Mouse (Mus musculus): ENCODE measurements around the gene Ccdc173. TPM values are rescaled to one million over a fixed set of nuclear protein-coding genes. Genes with fewer than 3 reads are reported as not detected.

The Ccdc173 gene
- total RNA-seq (2014; rRNA removed) (1.3 and 2.8 TPM in 2 replicates), polyA plus RNA-seq (2015; fragmentation: Nextera tagmentation; extraction: Ambion mirVana) (1.2 and 1.4 TPM in 2 replicates)

DNA sequence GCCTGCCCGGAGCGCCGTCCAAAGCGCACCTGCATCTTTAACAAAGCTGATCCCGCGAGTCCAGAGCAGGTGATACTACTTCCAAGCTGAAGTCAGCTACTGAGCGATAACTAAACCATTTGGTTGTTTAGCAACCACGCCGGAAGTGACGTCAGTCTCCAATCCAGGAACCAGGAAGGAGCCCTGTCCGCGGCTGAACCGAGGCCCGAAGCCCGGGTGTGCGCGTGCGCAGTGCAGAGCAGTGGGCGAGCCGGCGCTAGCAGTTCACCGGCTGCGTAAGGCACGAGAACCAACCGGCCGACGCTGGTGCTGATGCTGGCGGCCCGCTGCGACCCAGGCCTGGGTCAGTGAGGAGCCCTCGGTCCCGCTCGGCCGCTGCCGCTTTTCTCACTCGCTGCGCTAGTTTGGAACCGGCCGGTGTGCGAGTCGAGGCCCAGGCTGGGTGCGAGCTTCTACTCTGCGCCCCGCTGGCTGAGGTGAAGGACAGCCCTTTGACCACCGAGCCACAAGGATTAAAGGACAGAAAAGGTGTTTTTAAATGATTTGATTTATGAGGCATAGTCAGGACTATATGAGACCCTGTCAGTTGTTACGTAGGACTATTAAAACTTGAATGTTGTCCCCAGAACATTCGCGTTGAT is at the start of gene Ccdc173, which contains the start of gene Phospho2:
TSS of gene Ccdc173 (minus strand) at position 147 of the 641 bp plus-strand sequence.
TSS of gene Phospho2 (plus strand) at position 195 of the 641 bp plus-strand sequence.
- WGBS = 3% methylated on average over 48 of the region's 48 CpGs
- TF ChIP-seq CTCF (IDR thresholded peaks at IDR 0.05; ENCODE audit: low read depth) = no peak

GRCm38 (mm10) chr2:69838707-69839106 is 49.3 kb upstream of the Ccdc173 start:
- H3K27me3 ChIP-seq (ENCODE audit: insufficient read depth, low read length) = no peaks in the 10 kb centered on the region
- no peak for TF ChIP-seq CTCF (IDR thresholded peaks at IDR 0.05; ENCODE audit: low read depth)
- no peak overlapping the region for H3K4me3 ChIP-seq (ENCODE audit: low read depth, low read length)
- H3K4me2 ChIP-seq (ENCODE audit: low read depth) = no peak overlapping the region
- H3K4me1 ChIP-seq (ENCODE audit: insufficient read depth) = no peaks in the 10 kb centered on the region
- ATAC-seq = no peak
- DNase-seq = no peak
- peaks cover 14% of the 10 kb centered on the region for H3K36me3 ChIP-seq (ENCODE audit: insufficient read depth)
- H3K9ac ChIP-seq = no peak overlapping the region
- H3K27ac ChIP-seq (ENCODE audit: low read depth, low read length) = no peak overlapping the region
- no peaks in the 10 kb centered on the region for H3K9me3 ChIP-seq (ENCODE audit: low read length)

More for the DNA sequence above, at the start of gene Ccdc173, which contains the start of gene Phospho2:
- peak within 1 kb of the TSS; percentile 74 for H3K4me2 ChIP-seq (ENCODE audit: low read depth)
- DNase-seq (peak; percentile 98), ATAC-seq (peak; percentile 97)
- H3K36me3 ChIP-seq (ENCODE audit: insufficient read depth) = 0 out of 2 replicates have a peak, but pooled peaks cover 4% of the 10 kb centered on the region
- peak within 1 kb of the TSS; percentile 63 for H3K9ac ChIP-seq
- H3K9me3 ChIP-seq (ENCODE audit: low read length) = no peaks in the 10 kb centered on the region
- H3K27ac ChIP-seq (ENCODE audit: low read depth, low read length) = peak within 1 kb of the TSS; percentile 89
- H3K4me3 ChIP-seq (ENCODE audit: low read depth, low read length) = peak within 1 kb of the TSS; percentile 60
- no peaks in the 10 kb centered on the region for H3K4me1 ChIP-seq (ENCODE audit: insufficient read depth)
- H3K27me3 ChIP-seq (ENCODE audit: insufficient read depth, low read length) = no peaks in the 10 kb centered on the region

GRCm38 (mm10) chr2:69837996-69838395 is 48.6 kb upstream of the Ccdc173 start:
- Histone ChIP-seq H3K9me3 (ENCODE audit: low read length) (no peaks in the 10 kb centered on the region), H3K9ac (no peak overlapping the region), H3K27me3 (ENCODE audit: insufficient read depth, low read length) (no peaks in the 10 kb centered on the region), H3K4me3 (ENCODE audit: low read depth, low read length) (no peak overlapping the region), H3K36me3 (ENCODE audit: insufficient read depth) (peaks cover 22% of the 10 kb centered on the region), H3K27ac (ENCODE audit: low read depth, low read length) (no peak overlapping the region), H3K4me2 (ENCODE audit: low read depth) (no peak overlapping the region), H3K4me1 (ENCODE audit: insufficient read depth) (no peaks in the 10 kb centered on the region)
- ATAC-seq (no peak), DNase-seq (no peak)
- 36% methylated on average over 3 of the region's 3 CpGs for WGBS
- TF ChIP-seq CTCF (IDR thresholded peaks at IDR 0.05; ENCODE audit: low read depth) = no peak

GRCm38 (mm10) chr2:69837244-69837967 is 48.0 kb upstream of the Ccdc173 start:
- ATAC-seq = peak; percentile 38

GRCm38 (mm10) chr2:69830116-69830515 is 40.7 kb upstream of the Ccdc173 start:
- Histone ChIP-seq H3K36me3 (ENCODE audit: insufficient read depth) (peaks cover 51% of the 10 kb centered on the region), H3K4me2 (ENCODE audit: low read depth) (no peak overlapping the region), H3K27ac (ENCODE audit: low read depth, low read length) (no peak overlapping the region), H3K4me3 (ENCODE audit: low read depth, low read length) (no peak overlapping the region), H3K9ac (no peak overlapping the region), H3K27me3 (ENCODE audit: insufficient read depth, low read length) (no peaks in the 10 kb centered on the region), H3K4me1 (ENCODE audit: insufficient read depth) (peaks cover 10% of the 10 kb centered on the region), H3K9me3 (ENCODE audit: low read length) (no peaks in the 10 kb centered on the region)
- WGBS = 90% methylated on average over 8 of the region's 8 CpGs
- no peak for TF ChIP-seq CTCF (IDR thresholded peaks at IDR 0.05; ENCODE audit: low read depth)
- no peak for DNase-seq
- no peak for ATAC-seq

More at GRCm38 (mm10) chr2:69837244-69837967, 48.0 kb upstream of the Ccdc173 start:
- Histone ChIP-seq H3K4me1 (ENCODE audit: insufficient read depth) (no peaks in the 10 kb centered on the region), H3K9ac (no peak overlapping the region), H3K4me3 (ENCODE audit: low read depth, low read length) (no peak overlapping the region), H3K9me3 (ENCODE audit: low read length) (no peaks in the 10 kb centered on the region), H3K36me3 (ENCODE audit: insufficient read depth) (peaks cover 25% of the 10 kb centered on the region), H3K4me2 (ENCODE audit: low read depth) (no peak overlapping the region), H3K27ac (ENCODE audit: low read depth, low read length) (no peak overlapping the region), H3K27me3 (ENCODE audit: insufficient read depth, low read length) (no peaks in the 10 kb centered on the region)
- WGBS = 66% methylated on average over 7 of the region's 7 CpGs
- no peak for DNase-seq
- no peak for TF ChIP-seq CTCF (IDR thresholded peaks at IDR 0.05; ENCODE audit: low read depth)

DNA sequence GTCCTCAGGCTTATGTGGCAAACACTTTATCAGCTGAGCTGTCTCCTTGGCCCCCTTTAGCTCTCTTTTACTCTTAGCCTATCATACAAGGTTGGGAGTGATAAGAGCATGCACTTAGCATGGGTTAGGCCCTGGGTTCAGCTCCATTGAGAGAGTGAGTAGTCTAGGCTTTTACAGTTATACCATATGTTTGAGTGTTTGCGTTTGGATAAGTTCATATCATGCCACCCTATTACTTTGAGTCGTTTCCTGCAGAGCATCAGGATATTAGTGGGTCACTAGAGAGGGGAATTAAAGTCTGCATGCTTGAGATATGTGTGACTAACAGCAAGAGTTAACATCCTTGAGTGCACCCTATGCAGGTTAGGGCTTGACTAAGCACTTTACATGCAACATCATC is 40.3 kb upstream of the Ccdc173 start:
- Histone ChIP-seq H3K27me3 (ENCODE audit: insufficient read depth, low read length) (no peaks in the 10 kb centered on the region), H3K36me3 (ENCODE audit: insufficient read depth) (peaks cover 51% of the 10 kb centered on the region), H3K4me1 (ENCODE audit: insufficient read depth) (peaks cover 15% of the 10 kb centered on the region), H3K27ac (ENCODE audit: low read depth, low read length) (no peak overlapping the region), H3K4me3 (ENCODE audit: low read depth, low read length) (no peak overlapping the region), H3K9me3 (ENCODE audit: low read length) (no peaks in the 10 kb centered on the region), H3K4me2 (ENCODE audit: low read depth) (no peak overlapping the region), H3K9ac (no peak overlapping the region)
- DNase-seq = no peak
- 90% methylated on average over 2 of the region's 2 CpGs for WGBS
- no peak for ATAC-seq
- no peak for TF ChIP-seq CTCF (IDR thresholded peaks at IDR 0.05; ENCODE audit: low read depth)

DNA sequence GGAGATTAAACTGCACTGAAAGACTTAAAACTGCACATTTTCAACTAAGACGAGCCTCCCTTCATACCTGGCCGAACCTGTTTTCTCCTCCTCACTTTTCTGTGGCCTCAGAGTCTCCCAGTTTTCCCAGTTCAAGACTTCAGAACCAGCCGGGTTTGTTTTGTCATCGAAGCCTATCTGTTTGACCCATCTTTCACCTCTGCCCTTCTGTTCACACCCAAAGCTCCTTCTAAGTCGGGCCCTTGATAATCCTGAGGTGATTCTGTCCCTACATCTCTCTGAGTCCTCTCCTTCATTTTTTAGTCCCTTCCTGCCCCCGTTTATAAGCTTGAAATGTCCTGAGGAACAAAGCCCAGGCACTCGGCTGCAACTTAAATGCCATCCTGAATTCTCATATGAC is 38.7 kb upstream of the Ccdc173 start:
- no peak for ATAC-seq

More for the DNA sequence above, 38.7 kb upstream of the Ccdc173 start:
- no peak overlapping the region for H3K9ac ChIP-seq
- H3K4me1 ChIP-seq (ENCODE audit: insufficient read depth) = peaks cover 25% of the 10 kb centered on the region
- H3K9me3 ChIP-seq (ENCODE audit: low read length) = no peaks in the 10 kb centered on the region
- TF ChIP-seq CTCF (IDR thresholded peaks at IDR 0.05; ENCODE audit: low read depth) = no peak
- peaks cover 40% of the 10 kb centered on the region for H3K36me3 ChIP-seq (ENCODE audit: insufficient read depth)
- H3K4me3 ChIP-seq (ENCODE audit: low read depth, low read length) = no peak overlapping the region
- H3K27me3 ChIP-seq (ENCODE audit: insufficient read depth, low read length) = no peaks in the 10 kb centered on the region
- no peak for DNase-seq
- no peak overlapping the region for H3K27ac ChIP-seq (ENCODE audit: low read depth, low read length)
- H3K4me2 ChIP-seq (ENCODE audit: low read depth) = no peak overlapping the region
- WGBS = 58% methylated on average over 7 of the region's 7 CpGs
